Mouse (Mus musculus): ENCODE results near the gene Xlr3a. TPM values are rescaled to one million over a fixed set of nuclear protein-coding genes. Genes with fewer than 3 reads are reported as not detected.

Xlr3a gene
- polyA plus RNA-seq, 1 experiment from 2014 or later = 7.6 TPM

GRCm38 (mm10) chrX:73038831-73039230 is 58.1 kb downstream of the Xlr3a start:
- no peaks in the 10 kb centered on the region for H3K27me3 ChIP-seq (ENCODE audit: insufficient read depth, low read length)
- no peaks in the 10 kb centered on the region for H3K36me3 ChIP-seq (ENCODE audit: insufficient read depth, low read length)
- H3K4me1 ChIP-seq (replicated peaks; ENCODE audit: insufficient read depth, low read length) = no peaks in the 10 kb centered on the region
- H3K9ac ChIP-seq (ENCODE audit: low read depth, low read length) = no peak overlapping the region
- no peak overlapping the region for H3K4me3 ChIP-seq (replicated peaks; ENCODE audit: low read depth, low read length)
- no peaks in the 10 kb centered on the region for H3K9me3 ChIP-seq (replicated peaks; ENCODE audit: low read length)
- H3K4me2 ChIP-seq (ENCODE audit: low read length) = no peak overlapping the region
- H3K27ac ChIP-seq = no peak overlapping the region
- 80% methylated on average over 8 of the region's 8 CpGs for WGBS
- no peak for TF ChIP-seq CTCF (IDR thresholded peaks at IDR 0.05; ENCODE audit: low read depth)
- ATAC-seq (replicated peaks; ENCODE audit: low FRiP score, low read depth) (no peak), DNase-seq (ENCODE audit: low spot score) (no peak)

- Histone ChIP-seq H3K4me1 (replicated peaks; ENCODE audit: insufficient read depth, low read length) (no peaks in the 10 kb centered on the region), H3K27ac (no peak within 1 kb of the TSS), H3K36me3 (ENCODE audit: insufficient read depth, low read length) (no peaks in the 10 kb centered on the region), H3K27me3 (ENCODE audit: insufficient read depth, low read length) (no peaks in the 10 kb centered on the region), H3K9ac (ENCODE audit: low read depth, low read length) (no peak within 1 kb of the TSS), H3K9me3 (replicated peaks; ENCODE audit: low read length) (no peaks in the 10 kb centered on the region), H3K4me3 (replicated peaks; ENCODE audit: low read depth, low read length) (no peak within 1 kb of the TSS), H3K4me2 (ENCODE audit: low read length) (no peak within 1 kb of the TSS)
- no peak for DNase-seq (ENCODE audit: low spot score)
- no peak for ATAC-seq (replicated peaks; ENCODE audit: low FRiP score, low read depth)
- WGBS = 93% methylated on average over 1 of the region's 1 CpGs
- no peak for TF ChIP-seq CTCF (IDR thresholded peaks at IDR 0.05; ENCODE audit: low read depth)
Measured at GRCm38 (mm10) chrX:73037003-73037402, 59.9 kb downstream of the Xlr3a start, which contains the start of gene Pnma5. Gene Pnma5, minus strand, starts transcription at chrX:73037103.

Other genes with a start within 250 kb of the Xlr3a start
- gene Cetn2, start 178.7 kb downstream of the Xlr3a start, polyA plus RNA-seq (2015; fragmentation: Nextera tagmentation; extraction: Ambion mirVana) = 121 and 125 TPM in 2 replicates
- gene Nsdhl, start 178.5 kb downstream of the Xlr3a start, polyA plus RNA-seq (2015; fragmentation: Nextera tagmentation; extraction: Ambion mirVana) = 32.3 and 33.7 TPM in 2 replicates
- gene Zfp185, start 109.8 kb downstream of the Xlr3a start, polyA plus RNA-seq (2015; fragmentation: Nextera tagmentation; extraction: Ambion mirVana) = 8.2 and 8.7 TPM in 2 replicates
- not detected in 2 replicates for gene Pnma5, start 60.0 kb downstream of the Xlr3a start, polyA plus RNA-seq (2015; fragmentation: Nextera tagmentation; extraction: Ambion mirVana)
- gene Pnma3, start 32.3 kb downstream of the Xlr3a start, polyA plus RNA-seq (2015; fragmentation: Nextera tagmentation; extraction: Ambion mirVana) = 0.04 and 0.06 TPM in 2 replicates
- 0.79 and 3.6 TPM in 2 replicates for gene Xlr4a, start 14.6 kb downstream of the Xlr3a start, polyA plus RNA-seq (2015; fragmentation: Nextera tagmentation; extraction: Ambion mirVana)
- 0.07 TPM in 1 of 2 replicates, not detected in the other for gene Gm14685, start 20.0 kb upstream of the Xlr3a start, polyA plus RNA-seq (2015; fragmentation: Nextera tagmentation; extraction: Ambion mirVana)
- 0.13 and 0.21 TPM in 2 replicates for gene Xlr5b, start 51.7 kb upstream of the Xlr3a start, polyA plus RNA-seq (2015; fragmentation: Nextera tagmentation; extraction: Ambion mirVana)
- gene DXBay18, start 52.4 kb upstream of the Xlr3a start, polyA plus RNA-seq (2015; fragmentation: Nextera tagmentation; extraction: Ambion mirVana) = not detected in 2 replicates
- not detected in 2 replicates for gene Spin2d, start 79.9 kb upstream of the Xlr3a start, polyA plus RNA-seq (2015; fragmentation: Nextera tagmentation; extraction: Ambion mirVana)
- gene Xlr3b, start 95.1 kb upstream of the Xlr3a start, polyA plus RNA-seq (2015; fragmentation: Nextera tagmentation; extraction: Ambion mirVana) = 1.2 and 26.3 TPM in 2 replicates
- gene Xlr4b, start 117.2 kb upstream of the Xlr3a start, polyA plus RNA-seq (2015; fragmentation: Nextera tagmentation; extraction: Ambion mirVana) = 2.8 TPM in 1 of 2 replicates, not detected in the other
- gene F8a, start 131.2 kb upstream of the Xlr3a start, polyA plus RNA-seq (2015; fragmentation: Nextera tagmentation; extraction: Ambion mirVana) = 15.1 and 16.6 TPM in 2 replicates
- gene Xlr4c, start 146.0 kb upstream of the Xlr3a start, polyA plus RNA-seq (2015; fragmentation: Nextera tagmentation; extraction: Ambion mirVana) = 0.14 TPM in 1 of 2 replicates, not detected in the other
- gene Xlr3c, start 168.3 kb upstream of the Xlr3a start, polyA plus RNA-seq (2015; fragmentation: Nextera tagmentation; extraction: Ambion mirVana) = 0.09 TPM in 1 of 2 replicates, not detected in the other
- 0.16 TPM in 1 of 2 replicates, not detected in the other for gene Xlr5a, start 195.9 kb upstream of the Xlr3a start, polyA plus RNA-seq (2015; fragmentation: Nextera tagmentation; extraction: Ambion mirVana)
- gene Xlr5c, start 195.9 kb upstream of the Xlr3a start, polyA plus RNA-seq (2015; fragmentation: Nextera tagmentation; extraction: Ambion mirVana) = 0.20 TPM in 1 of 2 replicates, not detected in the other
- not detected in 2 replicates for gene Gm45015, start 239.7 kb upstream of the Xlr3a start, polyA plus RNA-seq (2015; fragmentation: Nextera tagmentation; extraction: Ambion mirVana)
- 5.4 and 6.0 TPM in 2 replicates for gene Zfp275, start 245.5 kb upstream of the Xlr3a start, polyA plus RNA-seq (2015; fragmentation: Nextera tagmentation; extraction: Ambion mirVana)